Mouse (Mus musculus): ENCODE measurements around the gene Gna11. TPM values are rescaled to one million over a fixed set of nuclear protein-coding genes. Genes with fewer than 3 reads are reported as not detected.

Gna11 gene
- total RNA-seq (2021) (10 to 100 TPM; 46.6 to 53.5 TPM), polyA plus RNA-seq (2012; rRNA removed) (68.0 and 81.9 TPM in 2 replicates)
- long read RNA-seq, transcript Gna11-201 (7 exons, 3,414 nt) = major isoform, 88 of 105 reads
- long read RNA-seq, partial matches to known transcripts = 13 of 105 reads
- long read RNA-seq, other reads (novel, unspliced or antisense) = 3 of 105 reads

DNA sequence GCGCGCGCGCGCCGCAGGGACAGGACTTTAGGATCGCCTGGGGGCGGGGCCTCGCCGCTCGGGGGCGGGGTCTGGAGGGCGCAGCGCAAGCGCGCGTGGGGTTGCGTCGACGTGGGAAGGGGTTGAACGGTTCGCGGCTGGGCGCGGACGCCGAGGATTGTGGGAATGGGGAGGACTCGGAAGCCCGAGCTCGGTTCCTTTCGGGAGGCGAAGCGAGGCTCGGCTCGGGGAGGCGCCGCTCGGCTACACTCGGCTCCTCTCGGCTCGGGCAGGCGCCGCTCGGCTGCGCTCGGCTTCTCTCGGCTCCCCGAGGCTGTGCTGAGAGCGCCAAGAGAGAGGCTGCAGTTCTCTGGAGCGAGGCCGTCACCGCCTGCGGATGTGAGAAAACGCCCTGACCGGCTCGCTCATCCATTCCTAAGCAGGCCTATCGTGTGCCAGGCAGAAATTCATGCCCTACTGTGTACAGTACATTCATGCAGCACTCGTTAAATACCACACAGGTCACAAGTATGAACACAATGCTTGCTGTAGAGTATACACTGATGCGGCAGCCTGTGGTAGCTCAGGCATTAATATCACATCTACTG, at the start of gene Gna11:
Gna11 (minus strand) TSS at position 30 of the 587 bp plus-strand sequence.
- peak within 1 kb of the TSS; percentile 95 for H3K9ac ChIP-seq (ENCODE audit: low read depth, low read length)
- DNase-seq = peak; percentile 100
- peak within 1 kb of the TSS; percentile 88 for H3K27ac ChIP-seq
- intact Hi-C loops (cut with DNase I) = no loop called here
- peaks cover 10% of the 10 kb centered on the region for H3K79me2 ChIP-seq (replicated peaks; ENCODE audit: control insufficient read depth, insufficient read depth, low read length)
- no peaks in the 10 kb centered on the region for H3K36me3 ChIP-seq (ENCODE audit: control insufficient read depth, insufficient read depth, low read length)
- WGBS = 2% methylated on average over 58 of the region's 59 CpGs
- no peaks in the 10 kb centered on the region for H3K27me3 ChIP-seq (ENCODE audit: control insufficient read depth, insufficient read depth, low read length)
- H3K4me3 ChIP-seq = peak within 1 kb of the TSS; percentile 77
- peaks cover 26% of the 10 kb centered on the region for H3K4me1 ChIP-seq (ENCODE audit: control insufficient read depth, insufficient read depth, low read length)
- TF ChIP-seq CTCF (IDR thresholded peaks at IDR 0.05) (no peak), EP300 (IDR thresholded peaks at IDR 0.05; ENCODE audit: insufficient read depth, low read depth, low read length) (peak; percentile 24; the same call in 1 of the 2 replicates), POLR2A (IDR thresholded peaks at IDR 0.05; ENCODE audit: insufficient read depth, low read depth, low read length) (0 out of 2 replicates have a peak, but pooled peaks have one; percentile 23)

DNA sequence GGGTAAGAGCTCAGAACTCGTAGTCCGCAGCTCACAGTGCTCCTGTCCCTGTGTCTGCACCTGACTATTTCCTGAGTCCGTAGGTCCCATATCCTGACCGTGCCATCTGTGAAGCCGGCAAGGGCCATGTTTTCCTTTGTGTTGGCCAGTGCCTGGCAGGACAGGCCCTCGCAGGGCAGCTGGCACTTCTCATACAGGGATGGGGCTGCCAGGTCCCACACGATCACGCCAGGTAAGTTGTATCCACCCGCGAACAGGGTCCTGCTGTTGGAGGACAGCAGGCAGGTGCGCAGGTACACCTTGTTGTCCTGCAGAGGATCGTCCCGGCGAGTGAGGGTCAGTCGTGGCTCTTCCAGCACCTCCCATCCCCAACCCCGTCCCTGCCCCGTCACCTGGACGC, 48.9 kb upstream of the Gna11 start:
- Histone ChIP-seq H3K27me3 (ENCODE audit: control insufficient read depth, insufficient read depth, low read length) (no peaks in the 10 kb centered on the region), H3K9ac (ENCODE audit: low read depth, low read length) (no peak overlapping the region)
- no peak for TF ChIP-seq EP300 (IDR thresholded peaks at IDR 0.05; ENCODE audit: insufficient read depth, low read depth, low read length)
- TF ChIP-seq POLR2A (IDR thresholded peaks at IDR 0.05; ENCODE audit: insufficient read depth, low read depth, low read length) = no peak

DNA sequence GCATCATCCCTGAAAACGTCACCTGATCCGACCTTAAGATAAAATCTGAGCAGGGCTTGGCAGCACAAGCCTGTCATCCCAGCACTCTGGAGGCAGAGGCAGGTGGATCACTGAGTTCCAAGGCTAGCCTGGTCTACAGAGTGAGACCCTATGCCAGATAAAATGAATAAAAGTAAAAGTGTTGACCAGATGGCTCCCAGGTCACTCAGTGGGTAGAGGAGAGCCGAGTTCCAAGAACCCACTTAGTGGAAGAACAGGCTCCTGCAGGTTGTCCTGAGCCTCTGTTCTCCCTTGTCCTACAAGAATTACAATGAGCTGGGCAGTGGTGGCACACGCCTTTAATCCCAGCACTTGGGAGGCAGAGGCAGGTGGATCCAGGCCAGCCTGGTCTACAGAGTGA, 48.2 kb upstream of the Gna11 start:
- Histone ChIP-seq H3K27me3 (ENCODE audit: control insufficient read depth, insufficient read depth, low read length) (no peaks in the 10 kb centered on the region), H3K79me2 (replicated peaks; ENCODE audit: control insufficient read depth, insufficient read depth, low read length) (no peaks in the 10 kb centered on the region), H3K4me3 (no peak overlapping the region), H3K4me1 (ENCODE audit: control insufficient read depth, insufficient read depth, low read length) (peaks cover 2% of the 10 kb centered on the region), H3K36me3 (ENCODE audit: control insufficient read depth, insufficient read depth, low read length) (no peaks in the 10 kb centered on the region), H3K27ac (no peak overlapping the region), H3K9ac (ENCODE audit: low read depth, low read length) (no peak overlapping the region)
- no peak for DNase-seq
- TF ChIP-seq CTCF (IDR thresholded peaks at IDR 0.05) (no peak), EP300 (IDR thresholded peaks at IDR 0.05; ENCODE audit: insufficient read depth, low read depth, low read length) (no peak), POLR2A (IDR thresholded peaks at IDR 0.05; ENCODE audit: insufficient read depth, low read depth, low read length) (no peak)
- 69% methylated on average over 4 of the region's 4 CpGs for WGBS
- intact Hi-C loops (cut with DNase I) = no loop called here

More for the DNA sequence above, 48.9 kb upstream of the Gna11 start:
- no peaks in the 10 kb centered on the region for H3K36me3 ChIP-seq (ENCODE audit: control insufficient read depth, insufficient read depth, low read length)
- intact Hi-C loops (cut with DNase I) = no loop called here
- no peak for DNase-seq
- 76% methylated on average over 18 of the region's 18 CpGs for WGBS
- H3K4me3 ChIP-seq = no peak overlapping the region
- H3K27ac ChIP-seq = no peak overlapping the region
- H3K4me1 ChIP-seq (ENCODE audit: control insufficient read depth, insufficient read depth, low read length) = peaks cover 2% of the 10 kb centered on the region
- no peaks in the 10 kb centered on the region for H3K79me2 ChIP-seq (replicated peaks; ENCODE audit: control insufficient read depth, insufficient read depth, low read length)

DNA sequence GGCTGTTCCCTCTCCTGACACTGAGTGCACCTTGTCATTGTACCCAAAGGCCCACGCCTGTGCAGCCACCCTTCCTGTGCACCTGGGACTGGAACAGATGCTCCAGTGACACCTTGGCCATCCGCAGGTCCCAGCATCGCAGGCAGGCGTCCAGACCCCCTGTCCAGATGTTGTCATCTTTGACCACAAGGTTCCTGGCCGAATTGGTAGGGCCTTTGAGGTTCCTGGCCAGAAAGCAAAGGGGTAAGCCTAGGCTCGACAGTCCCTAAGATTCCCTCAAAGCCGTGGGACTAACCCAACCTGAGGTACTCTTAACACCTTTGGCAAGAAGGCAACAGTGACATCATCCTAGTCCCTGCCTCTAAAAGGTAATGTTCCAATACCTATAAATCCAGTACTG, 47.6 kb upstream of the Gna11 start:
- no peak overlapping the region for H3K4me3 ChIP-seq
- no peaks in the 10 kb centered on the region for H3K36me3 ChIP-seq (ENCODE audit: control insufficient read depth, insufficient read depth, low read length)
- H3K9ac ChIP-seq (ENCODE audit: low read depth, low read length) = no peak overlapping the region
- DNase-seq = no peak
- peaks cover 2% of the 10 kb centered on the region for H3K4me1 ChIP-seq (ENCODE audit: control insufficient read depth, insufficient read depth, low read length)
- TF ChIP-seq CTCF (IDR thresholded peaks at IDR 0.05) = no peak
- TF ChIP-seq EP300 (IDR thresholded peaks at IDR 0.05; ENCODE audit: insufficient read depth, low read depth, low read length) = no peak
- TF ChIP-seq POLR2A (IDR thresholded peaks at IDR 0.05; ENCODE audit: insufficient read depth, low read depth, low read length) = no peak
- H3K27me3 ChIP-seq (ENCODE audit: control insufficient read depth, insufficient read depth, low read length) = no peaks in the 10 kb centered on the region
- no peaks in the 10 kb centered on the region for H3K79me2 ChIP-seq (replicated peaks; ENCODE audit: control insufficient read depth, insufficient read depth, low read length)
- 79% methylated on average over 7 of the region's 7 CpGs for WGBS
- no peak overlapping the region for H3K27ac ChIP-seq
- intact Hi-C loops (cut with DNase I) = no loop called here

DNA sequence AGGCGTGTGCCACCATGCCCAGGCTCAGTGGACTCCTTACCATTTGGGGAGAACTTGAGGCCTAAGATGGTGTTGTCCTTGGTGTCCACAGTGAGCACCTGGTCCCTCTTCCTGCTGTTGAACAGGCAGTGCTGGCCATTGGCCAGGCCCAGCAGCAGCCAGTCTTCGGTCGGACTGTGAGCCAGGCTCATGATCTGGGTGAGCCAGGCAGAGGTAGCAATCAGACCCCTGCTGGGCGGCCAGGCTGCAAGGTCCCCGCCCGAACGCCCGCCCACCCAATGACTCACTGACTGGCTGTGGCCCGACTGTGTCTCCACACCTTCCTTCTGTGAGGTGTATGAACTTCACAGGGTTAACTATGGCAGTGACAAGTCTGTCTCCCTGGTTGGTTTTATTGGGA, 46.9 kb upstream of the Gna11 start:
- no peak for DNase-seq
- Histone ChIP-seq H3K79me2 (replicated peaks; ENCODE audit: control insufficient read depth, insufficient read depth, low read length) (no peaks in the 10 kb centered on the region), H3K9ac (ENCODE audit: low read depth, low read length) (no peak overlapping the region), H3K27me3 (ENCODE audit: control insufficient read depth, insufficient read depth, low read length) (no peaks in the 10 kb centered on the region), H3K4me1 (ENCODE audit: control insufficient read depth, insufficient read depth, low read length) (peaks cover 2% of the 10 kb centered on the region), H3K27ac (no peak overlapping the region), H3K36me3 (ENCODE audit: control insufficient read depth, insufficient read depth, low read length) (no peaks in the 10 kb centered on the region), H3K4me3 (no peak overlapping the region)
- 57% methylated on average over 9 of the region's 9 CpGs for WGBS
- no peak for TF ChIP-seq EP300 (IDR thresholded peaks at IDR 0.05; ENCODE audit: insufficient read depth, low read depth, low read length)
- no peak for TF ChIP-seq CTCF (IDR thresholded peaks at IDR 0.05)
- no peak for TF ChIP-seq POLR2A (IDR thresholded peaks at IDR 0.05; ENCODE audit: insufficient read depth, low read depth, low read length)
- intact Hi-C loops (cut with DNase I) = no loop called here

DNA sequence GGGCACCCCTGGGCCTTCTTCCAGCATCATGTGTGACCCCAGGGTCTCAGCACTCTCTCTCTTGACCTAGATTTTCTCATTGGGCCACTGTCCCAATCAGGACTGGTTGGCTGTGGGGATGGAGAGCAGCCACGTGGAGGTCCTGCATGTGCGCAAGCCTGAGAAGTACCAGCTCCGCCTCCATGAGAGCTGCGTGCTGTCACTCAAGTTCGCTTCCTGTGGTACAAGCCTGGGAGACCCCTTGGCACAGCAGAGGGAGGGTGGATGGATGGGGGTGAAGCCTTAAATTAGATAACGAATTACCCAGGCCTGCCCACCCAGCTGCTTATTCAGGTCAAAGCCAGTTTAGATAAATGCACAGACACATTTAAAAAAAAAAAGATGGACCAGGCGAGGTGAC, 43.7 kb upstream of the Gna11 start:
- DNase-seq = no peak
- 77% methylated on average over 7 of the region's 7 CpGs for WGBS
- H3K9ac ChIP-seq (ENCODE audit: low read depth, low read length) = no peak overlapping the region
- no peaks in the 10 kb centered on the region for H3K4me1 ChIP-seq (ENCODE audit: control insufficient read depth, insufficient read depth, low read length)
- H3K79me2 ChIP-seq (replicated peaks; ENCODE audit: control insufficient read depth, insufficient read depth, low read length) = no peaks in the 10 kb centered on the region
- intact Hi-C loops (cut with DNase I) = no loop called here
- H3K4me3 ChIP-seq = no peak overlapping the region
- H3K27me3 ChIP-seq (ENCODE audit: control insufficient read depth, insufficient read depth, low read length) = no peaks in the 10 kb centered on the region
- H3K27ac ChIP-seq = no peak overlapping the region
- H3K36me3 ChIP-seq (ENCODE audit: control insufficient read depth, insufficient read depth, low read length) = no peaks in the 10 kb centered on the region
- TF ChIP-seq POLR2A (IDR thresholded peaks at IDR 0.05; ENCODE audit: insufficient read depth, low read depth, low read length) (no peak), EP300 (IDR thresholded peaks at IDR 0.05; ENCODE audit: insufficient read depth, low read depth, low read length) (no peak), CTCF (IDR thresholded peaks at IDR 0.05) (no peak)

Data from heart, adult 2 months (tissue).